Mouse (Mus musculus): Measurements from ENCODE around the gene Cd5l.

- TF ChIP-seq POLR2A (IDR thresholded peaks at IDR 0.05; ENCODE audit: insufficient read depth, low read depth, low read length) (no peak), CTCF (IDR thresholded peaks at IDR 0.05) (no peak), EP300 (IDR thresholded peaks at IDR 0.05; ENCODE audit: insufficient read depth, low read depth, low read length) (no peak)
Observed at GRCm38 (mm10) chr3:87376195-87377165, 18.8 kb downstream of the Cd5l start, which contains the start of gene Fcrl1.

All from heart, adult 2 months (tissue).